In the genomic region with DNA sequence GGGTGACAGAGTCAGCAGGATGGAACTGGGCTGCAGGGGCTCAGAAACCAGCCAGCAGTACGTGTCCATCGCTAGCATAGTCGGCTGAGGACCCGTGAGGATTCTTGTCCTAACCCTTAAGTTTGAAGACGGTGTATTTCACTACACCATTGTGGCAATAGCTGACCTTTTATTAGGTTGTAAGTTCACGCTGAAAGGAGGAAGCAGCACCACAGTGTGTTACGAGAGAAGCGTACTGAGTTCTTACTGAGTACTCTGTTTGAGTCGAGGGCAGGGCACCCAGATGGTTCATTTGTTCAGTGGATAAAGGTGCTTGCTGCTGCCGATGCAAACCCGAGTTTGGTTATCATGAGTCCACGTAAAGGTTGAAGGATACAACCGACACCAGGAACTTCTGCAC, we compare ENCODE assay signal across 12 mouse cellular contexts.
"Had no signal": no experiment of that assay in that cellular context is flagged by ENCODE, and none has a peak within 500 bp of the region (broad histone marks: within the 10 kb centered on the region; RNA-seq: fewer than 3 reads in every experiment).

No protein-coding gene starts in this region.

- H3K27ac ChIP-seq: kidney, embryonic 15.5 days; left cerebral cortex, adult 2 months; macrophage; midbrain, embryonic 10.5 days; midbrain, embryonic 13.5 days; stomach, embryonic 15.5 days had no signal

- ATAC-seq: midbrain, embryonic 13.5 days; midbrain, embryonic 16.5 days had no signal

- H3K4me3 ChIP-seq: kidney, embryonic 15.5 days; left cerebral cortex, adult 2 months; midbrain, embryonic 10.5 days; midbrain, embryonic 13.5 days; stomach, embryonic 15.5 days had no signal

- H3K9ac ChIP-seq: kidney, embryonic 15.5 days; lung, embryonic 14.5 days; midbrain, embryonic 13.5 days; stomach, embryonic 15.5 days had no signal

- H3K36me3 ChIP-seq: kidney, embryonic 15.5 days; midbrain, embryonic 10.5 days; midbrain, embryonic 13.5 days; stomach, embryonic 15.5 days had no signal

- DNase-seq: kidney, postnatal 10 days; layer of hippocampus, postnatal 36 days; lung, embryonic 14.5 days; thymus, postnatal 25 days had no signal

- H3K4me1 ChIP-seq: kidney, embryonic 15.5 days; midbrain, embryonic 10.5 days; midbrain, embryonic 13.5 days; stomach, embryonic 15.5 days had no signal

- H3K4me2 ChIP-seq: kidney, embryonic 15.5 days; lung, embryonic 14.5 days; midbrain, embryonic 13.5 days; stomach, embryonic 15.5 days had no signal

- H3K9me3 ChIP-seq: kidney, embryonic 15.5 days; megakaryocyte, embryonic 14.5 days; midbrain, embryonic 10.5 days; midbrain, embryonic 13.5 days; stomach, embryonic 15.5 days had no signal

- H3K27me3 ChIP-seq: midbrain, embryonic 13.5 days; stomach, embryonic 15.5 days had no signal
